Mouse (Mus musculus) midbrain, embryonic 12.5 days (tissue): ENCODE measurements at regions not wholly inside any gene's neighbourhood (a gene's known extent, or its start where the extent isn't known, plus 50 kb on each side); places are given as distances from the start of the nearest gene placed in this dataset.
"Not testable (repeated sequence)": the region's sequence is repeated elsewhere in the genome, so short reads cannot be mapped to it uniquely, and the experiment has no call there.

Experiments used
- ATAC-seq: fragments of 200-750 bp; cut with Nextera tagmentation; 2 replicates; pipeline ENCODE4 v1.8.0; 2017; ENCODE audit warnings: low read depth, moderate TSS enrichment, moderate library complexity; ENCODE audit not compliant: low FRiP score
- H3K27ac ChIP-seq: fragments of 300-500 bp; sonication (generic); replicated peaks from 2 replicates; pipeline ENCODE4 v1.5.1; 2016; ENCODE audit warnings: mild to moderate bottlenecking
- H3K27me3 ChIP-seq: fragments of 300-500 bp; sonication (generic); 2 replicates; pipeline ENCODE4 v1.6.1; 2016; ENCODE audit warnings: mild to moderate bottlenecking
- H3K36me3 ChIP-seq: fragments of 300-500 bp; sonication (generic); 2 replicates; pipeline ENCODE4 v1.6.1; 2016
- H3K4me1 ChIP-seq: fragments of 300-500 bp; sonication (generic); 2 replicates; pipeline ENCODE4 v1.6.1; 2016
- H3K4me2 ChIP-seq: fragments of 300-500 bp; sonication (generic); replicated peaks from 2 replicates; pipeline ENCODE4 v1.6.1; 2016; ENCODE audit warnings: mild to moderate bottlenecking, moderate library complexity
- H3K4me3 ChIP-seq: fragments of 300-500 bp; sonication (generic); 2 replicates; pipeline ENCODE4 v1.5.1; 2016; ENCODE audit warnings: mild to moderate bottlenecking
- H3K9ac ChIP-seq: fragments of 300-500 bp; sonication (generic); replicated peaks from 2 replicates; pipeline ENCODE4 v1.6.1; 2016; ENCODE audit warnings: mild to moderate bottlenecking, moderate library complexity
- H3K9me3 ChIP-seq: fragments of 300-500 bp; sonication (generic); 2 replicates; pipeline ENCODE4 v1.6.1; 2016; ENCODE audit warnings: mild to moderate bottlenecking
- WGBS: fragments of 180-500 bp; shearing (Covaris S2); methylation state at CpG from one replicate; pipeline ENCODE4 v1.1.7; 2016; 5-methylcytosine and 5-hydroxymethylcytosine counted together

GRCm38 (mm10) chr8:57092403-57092802 lies 228.4 kb upstream of the Hand2 start:
- no peak overlapping the region for H3K9ac ChIP-seq
- H3K9me3 ChIP-seq: no peaks in the 10 kb centered on the region
- H3K36me3 ChIP-seq: no peaks in the 10 kb centered on the region
- ATAC-seq: no peak
- H3K4me3 ChIP-seq: no peak overlapping the region
- no peaks in the 10 kb centered on the region for H3K27me3 ChIP-seq
- 84% methylated on average over 4 of the region's 4 CpGs for WGBS
- no peak overlapping the region for H3K4me2 ChIP-seq
- H3K4me1 ChIP-seq: no peaks in the 10 kb centered on the region
- no peak overlapping the region for H3K27ac ChIP-seq

- no peaks in the 10 kb centered on the region for H3K4me1 ChIP-seq
- no peaks in the 10 kb centered on the region for H3K27me3 ChIP-seq
- WGBS: 51% methylated on average over 2 of the region's 2 CpGs
- no peaks in the 10 kb centered on the region for H3K36me3 ChIP-seq
- ATAC-seq: no peak
- H3K9me3 ChIP-seq: no peaks in the 10 kb centered on the region
- no peak overlapping the region for H3K4me2 ChIP-seq
- H3K27ac ChIP-seq: no peak overlapping the region
- no peak overlapping the region for H3K4me3 ChIP-seq
- H3K9ac ChIP-seq: no peak overlapping the region
These were observed 225.6 kb upstream of the Hand2 start for GRCm38 (mm10) chr8:57095169-57095568.

- ATAC-seq: not testable (repeated sequence)
These were observed 209.9 kb upstream of the Hand2 start for GRCm38 (mm10) chr8:57110765-57111402.

GRCm38 (mm10) chr8:57111403-57111771 lies 209.4 kb upstream of the Hand2 start:
- H3K4me3 ChIP-seq: no peak overlapping the region
- no peak overlapping the region for H3K4me2 ChIP-seq
- no peak overlapping the region for H3K9ac ChIP-seq
- 68% methylated on average over 2 of the region's 2 CpGs for WGBS
- H3K27me3 ChIP-seq: no peaks in the 10 kb centered on the region
- H3K9me3 ChIP-seq: no peaks in the 10 kb centered on the region
- H3K27ac ChIP-seq: no peak overlapping the region
- no peaks in the 10 kb centered on the region for H3K4me1 ChIP-seq
- no peak for ATAC-seq
- no peaks in the 10 kb centered on the region for H3K36me3 ChIP-seq

More at GRCm38 (mm10) chr8:57110765-57111402, 209.9 kb upstream of the Hand2 start:
- not testable (repeated sequence) for H3K36me3 ChIP-seq, H3K4me3 ChIP-seq, H3K9me3 ChIP-seq, H3K27ac ChIP-seq, H3K4me1 ChIP-seq, H3K9ac ChIP-seq, H3K4me2 ChIP-seq, H3K27me3 ChIP-seq
- 84% methylated on average over 3 of the region's 6 CpGs for WGBS

- H3K9me3 ChIP-seq: no peaks in the 10 kb centered on the region
- H3K36me3 ChIP-seq: no peaks in the 10 kb centered on the region
- H3K4me1 ChIP-seq: no peaks in the 10 kb centered on the region
- no peak for ATAC-seq
- H3K4me3 ChIP-seq: no peak overlapping the region
- H3K9ac ChIP-seq: no peak overlapping the region
- 76% methylated on average over 2 of the region's 2 CpGs for WGBS
- no peaks in the 10 kb centered on the region for H3K27me3 ChIP-seq
- H3K27ac ChIP-seq: no peak overlapping the region
- no peak overlapping the region for H3K4me2 ChIP-seq
These were observed 206.9 kb upstream of the Hand2 start for GRCm38 (mm10) chr8:57113915-57114314.

- WGBS: 96% methylated on average over 2 of the region's 2 CpGs
- Histone ChIP-seq H3K27ac (no peak overlapping the region), H3K4me3 (no peak overlapping the region), H3K4me2 (no peak overlapping the region), H3K36me3 (no peaks in the 10 kb centered on the region), H3K4me1 (no peaks in the 10 kb centered on the region), H3K27me3 (no peaks in the 10 kb centered on the region), H3K9me3 (no peaks in the 10 kb centered on the region), H3K9ac (no peak overlapping the region)
- ATAC-seq: no peak
These were observed 205.5 kb upstream of the Hand2 start for GRCm38 (mm10) chr8:57115303-57115702.

- H3K36me3 ChIP-seq: no peaks in the 10 kb centered on the region
- 0 out of 2 replicates have a peak, but pooled peaks cover 3% of the 10 kb centered on the region for H3K4me1 ChIP-seq
- no peak overlapping the region for H3K4me2 ChIP-seq
- no peak overlapping the region for H3K4me3 ChIP-seq
- H3K27ac ChIP-seq: no peak overlapping the region
- H3K9ac ChIP-seq: no peak overlapping the region
- WGBS: 44% methylated on average over 2 of the region's 2 CpGs
- no peak for ATAC-seq
- H3K9me3 ChIP-seq: no peaks in the 10 kb centered on the region
- no peaks in the 10 kb centered on the region for H3K27me3 ChIP-seq
These were observed 186.7 kb upstream of the Hand2 start for GRCm38 (mm10) chr8:57134041-57134440.

GRCm38 (mm10) chr8:57134726-57135125 lies 186.1 kb upstream of the Hand2 start:
- Histone ChIP-seq H3K4me1 (0 out of 2 replicates have a peak, but pooled peaks cover 3% of the 10 kb centered on the region), H3K36me3 (no peaks in the 10 kb centered on the region), H3K4me3 (no peak overlapping the region), H3K27me3 (no peaks in the 10 kb centered on the region), H3K9me3 (no peaks in the 10 kb centered on the region), H3K27ac (no peak overlapping the region), H3K9ac (no peak overlapping the region), H3K4me2 (no peak overlapping the region)
- ATAC-seq: no peak
- WGBS: 92% methylated on average over 5 of the region's 5 CpGs

- no peaks in the 10 kb centered on the region for H3K36me3 ChIP-seq
- no peak overlapping the region for H3K4me3 ChIP-seq
- no peak overlapping the region for H3K9ac ChIP-seq
- H3K27ac ChIP-seq: no peak overlapping the region
- 87% methylated on average over 5 of the region's 5 CpGs for WGBS
- no peaks in the 10 kb centered on the region for H3K4me1 ChIP-seq
- no peaks in the 10 kb centered on the region for H3K9me3 ChIP-seq
- no peak for ATAC-seq
- H3K4me2 ChIP-seq: no peak overlapping the region
- H3K27me3 ChIP-seq: no peaks in the 10 kb centered on the region
These were observed 172.7 kb upstream of the Hand2 start for GRCm38 (mm10) chr8:57148036-57148435.

GRCm38 (mm10) chr8:57191153-57191552 lies 129.6 kb upstream of the Hand2 start:
- WGBS: 93% methylated on average over 2 of the region's 2 CpGs
- Histone ChIP-seq H3K27ac (no peak overlapping the region), H3K27me3 (no peaks in the 10 kb centered on the region), H3K4me1 (no peaks in the 10 kb centered on the region), H3K9ac (no peak overlapping the region), H3K36me3 (no peaks in the 10 kb centered on the region), H3K4me2 (no peak overlapping the region), H3K9me3 (no peaks in the 10 kb centered on the region), H3K4me3 (no peak overlapping the region)
- ATAC-seq: no peak

- Histone ChIP-seq H3K4me3 (no peak overlapping the region), H3K9me3 (no peaks in the 10 kb centered on the region), H3K4me1 (no peaks in the 10 kb centered on the region), H3K36me3 (no peaks in the 10 kb centered on the region), H3K4me2 (no peak overlapping the region), H3K27me3 (no peaks in the 10 kb centered on the region), H3K9ac (no peak overlapping the region), H3K27ac (no peak overlapping the region)
- no peak for ATAC-seq
- 89% methylated on average over 8 of the region's 8 CpGs for WGBS
These were observed 120.5 kb upstream of the Hand2 start for GRCm38 (mm10) chr8:57200280-57200679.

- ATAC-seq: no peak
- Histone ChIP-seq H3K4me1 (no peaks in the 10 kb centered on the region), H3K9me3 (no peaks in the 10 kb centered on the region), H3K9ac (no peak overlapping the region), H3K4me2 (no peak overlapping the region), H3K4me3 (no peak overlapping the region), H3K36me3 (no peaks in the 10 kb centered on the region), H3K27ac (no peak overlapping the region), H3K27me3 (no peaks in the 10 kb centered on the region)
- WGBS: 86% methylated on average over 6 of the region's 6 CpGs
These were observed 111.2 kb upstream of the Hand2 start for GRCm38 (mm10) chr8:57209584-57209983.

GRCm38 (mm10) chr8:57213066-57213465 lies 107.7 kb upstream of the Hand2 start:
- ATAC-seq: no peak
- Histone ChIP-seq H3K9ac (no peak overlapping the region), H3K4me3 (no peak overlapping the region), H3K4me1 (no peaks in the 10 kb centered on the region), H3K27me3 (no peaks in the 10 kb centered on the region), H3K27ac (no peak overlapping the region), H3K36me3 (no peaks in the 10 kb centered on the region), H3K9me3 (no peaks in the 10 kb centered on the region), H3K4me2 (no peak overlapping the region)
- 87% methylated on average over 5 of the region's 5 CpGs for WGBS
